Mouse (Mus musculus) intestine, embryonic 15.5 days (tissue): ENCODE results near the gene Rasal1. TPM values are rescaled to one million over a fixed set of nuclear protein-coding genes. Genes with fewer than 3 reads are reported as not detected.
A peak's percentile ranks its signal among the peaks of the same experiment; 100 is the strongest.

ENCODE experiments used
- ATAC-seq: fragments of 200-750 bp; cut with Nextera tagmentation; 2 replicates; pipeline ENCODE4 v1.8.0; 2017; ENCODE audit warnings: moderate TSS enrichment, moderate library complexity
- H3K27ac ChIP-seq: fragments of 300-500 bp; sonication (generic); 2 replicates; pipeline ENCODE4 v1.5.1; 2015; ENCODE audit warnings: mild to moderate bottlenecking, inconsistent platforms
- H3K27me3 ChIP-seq: fragments of 300-500 bp; sonication (generic); replicated peaks from 2 replicates; pipeline ENCODE4 v1.6.1; 2015; ENCODE audit warnings: inconsistent platforms
- H3K36me3 ChIP-seq: fragments of 300-500 bp; sonication (generic); 2 replicates; pipeline ENCODE4 v1.6.1; 2015; ENCODE audit warnings: inconsistent platforms
- H3K4me1 ChIP-seq: fragments of 300-500 bp; sonication (generic); replicated peaks from 2 replicates; pipeline ENCODE4 v1.6.1; 2015; ENCODE audit warnings: inconsistent platforms
- H3K4me2 ChIP-seq: fragments of 300-500 bp; sonication (generic); replicated peaks from 2 replicates; pipeline ENCODE4 v1.6.1; 2015; ENCODE audit warnings: mild to moderate bottlenecking, inconsistent platforms
- H3K4me3 ChIP-seq: fragments of 300-500 bp; sonication (generic); replicated peaks from 2 replicates; pipeline ENCODE4 v1.5.1; 2015; ENCODE audit warnings: inconsistent platforms
- H3K9ac ChIP-seq: fragments of 300-500 bp; sonication (generic); 2 replicates; pipeline ENCODE4 v1.6.1; 2015; ENCODE audit warnings: inconsistent platforms
- H3K9me3 ChIP-seq: fragments of 300-500 bp; sonication (generic); 2 replicates; pipeline ENCODE4 v1.6.1; 2016; ENCODE audit warnings: inconsistent platforms
- WGBS: fragments of 180-500 bp; shearing (Covaris S2); methylation state at CpG from one replicate; pipeline ENCODE4 v1.1.7; 2015; 5-methylcytosine and 5-hydroxymethylcytosine counted together
- polyA plus RNA-seq: library from polyadenylated mRNA; unstranded; fragments of >200 nt; fragmentation: Nextera tagmentation; extraction: Ambion mirVana; gene quantifications from 2 replicates; pipeline ENCODE4 v1.2.1, GENCODE M21; 2015

Gene Rasal1
- polyA plus RNA-seq, 1 experiment from 2014 or later = 0.49 TPM

DNA sequence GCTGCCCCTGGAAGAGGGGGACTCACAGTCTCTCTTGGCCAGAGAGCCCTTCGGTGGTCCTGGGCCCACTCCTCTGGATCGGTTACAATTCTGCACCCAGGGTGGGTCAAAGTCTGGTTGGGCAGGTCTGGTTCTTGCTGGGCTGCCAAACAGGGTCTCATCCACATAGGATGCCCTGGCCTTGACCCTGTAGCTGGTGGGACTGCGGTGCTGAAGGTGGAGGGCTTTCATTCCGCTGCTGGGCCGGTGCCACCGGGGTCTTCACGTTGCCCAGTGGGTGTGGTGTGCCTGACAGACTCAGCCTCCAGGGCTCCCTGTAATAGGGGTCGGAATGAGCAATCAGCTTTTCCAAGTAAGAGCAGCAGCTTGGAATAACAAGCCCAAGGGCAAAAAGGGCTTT, 37.2 kb upstream of the Rasal1 start:
- H3K9ac ChIP-seq = peak overlapping the region; percentile 49
- H3K9me3 ChIP-seq = no peaks in the 10 kb centered on the region
- WGBS = 43% methylated on average over 8 of the region's 8 CpGs
- peak overlapping the region; percentile 83 for H3K4me2 ChIP-seq
- H3K4me3 ChIP-seq = peak overlapping the region; percentile 76
- H3K27ac ChIP-seq = no peak overlapping the region
- no peaks in the 10 kb centered on the region for H3K27me3 ChIP-seq
- peaks cover 14% of the 10 kb centered on the region for H3K4me1 ChIP-seq
- no peak for ATAC-seq
- peaks cover 6% of the 10 kb centered on the region for H3K36me3 ChIP-seq

DNA sequence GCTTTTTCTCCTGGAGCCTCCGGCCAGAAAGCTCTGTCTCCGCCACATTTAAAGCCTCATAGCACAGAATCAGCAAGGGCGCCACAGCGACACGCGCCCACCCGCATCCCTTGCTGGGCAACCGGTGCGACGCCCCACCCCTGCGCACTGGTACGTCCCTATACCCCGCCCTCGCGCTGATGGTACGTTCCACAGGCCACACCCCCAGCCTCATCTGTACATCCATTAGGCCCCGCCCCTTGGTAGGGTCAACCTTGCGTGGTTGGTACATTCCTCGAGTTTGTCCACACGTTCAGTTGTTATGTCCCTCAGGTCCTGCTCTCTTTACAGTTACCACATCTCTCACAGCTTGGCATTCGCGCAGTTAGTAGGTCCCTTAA, 36.2 kb upstream of the Rasal1 start, which contains the start of the genes Rita1 and Ddx54:
TSS of gene Rita1 (minus strand) at position 148 of the 380 bp plus-strand sequence.
TSS of gene Ddx54 (plus strand) at position 298 of the 380 bp plus-strand sequence.
- peak; percentile 87 for ATAC-seq

DNA sequence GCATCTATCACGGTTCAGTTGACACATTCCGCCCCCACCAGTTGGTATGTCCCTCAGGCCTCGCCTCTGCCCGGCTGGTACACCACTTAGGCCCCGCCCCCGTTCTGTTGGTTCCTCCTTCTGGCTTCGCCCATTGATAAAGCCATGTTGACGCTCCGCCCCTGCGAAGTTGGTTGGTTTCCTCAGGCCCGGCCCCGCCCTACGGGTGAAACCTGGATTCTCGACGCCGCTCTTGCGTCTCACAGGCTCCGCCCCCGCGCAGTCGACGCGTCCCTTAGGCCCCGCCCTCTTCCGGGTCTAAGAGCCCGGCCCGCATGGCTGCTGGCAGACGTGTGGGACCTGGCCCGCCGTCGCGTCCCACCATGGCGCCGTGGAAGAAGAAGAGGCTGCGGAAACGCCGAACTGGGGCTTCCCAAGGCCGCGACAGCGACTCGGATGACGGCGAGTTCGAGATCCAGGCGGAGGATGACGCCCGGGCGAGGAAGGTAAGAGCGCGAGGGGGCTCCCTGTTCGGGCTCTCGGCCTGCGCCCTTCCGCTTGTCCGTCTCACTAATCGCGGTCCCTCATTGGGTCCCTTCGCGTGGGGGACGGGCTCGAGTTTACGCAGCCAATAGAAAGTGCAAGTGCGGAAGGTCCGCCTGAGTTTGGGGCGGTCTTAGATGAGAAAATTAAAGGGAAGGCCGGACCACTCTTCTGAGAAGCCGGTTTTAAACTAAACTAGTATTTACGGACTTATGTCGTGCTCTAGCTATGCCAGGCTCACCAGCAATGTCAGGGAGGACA, 35.6 kb upstream of the Rasal1 start:
- H3K36me3 ChIP-seq = peaks cover 7% of the 10 kb centered on the region
- H3K27ac ChIP-seq = peak overlapping the region; percentile 85
- peak overlapping the region; percentile 72 for H3K9ac ChIP-seq
- peak overlapping the region; percentile 76 for H3K4me3 ChIP-seq
- peaks cover 14% of the 10 kb centered on the region for H3K4me1 ChIP-seq
- no peaks in the 10 kb centered on the region for H3K9me3 ChIP-seq
- under 1% methylated on average over 69 of the region's 69 CpGs for WGBS
- peak; percentile 94 for ATAC-seq
- H3K27me3 ChIP-seq = no peaks in the 10 kb centered on the region
- H3K4me2 ChIP-seq = peak overlapping the region; percentile 83

More for the DNA sequence above, 36.2 kb upstream of the Rasal1 start, which contains the start of the genes Rita1 and Ddx54:
- Histone ChIP-seq H3K27ac (peak within 1 kb of the TSS; percentile 85), H3K27me3 (no peaks in the 10 kb centered on the region), H3K36me3 (peaks cover 6% of the 10 kb centered on the region), H3K4me3 (peak within 1 kb of the TSS; percentile 76), H3K4me2 (peak within 1 kb of the TSS; percentile 83), H3K9ac (peak within 1 kb of the TSS; percentile 72), H3K9me3 (no peaks in the 10 kb centered on the region), H3K4me1 (peaks cover 14% of the 10 kb centered on the region)
- under 1% methylated on average over 22 of the region's 22 CpGs for WGBS

DNA sequence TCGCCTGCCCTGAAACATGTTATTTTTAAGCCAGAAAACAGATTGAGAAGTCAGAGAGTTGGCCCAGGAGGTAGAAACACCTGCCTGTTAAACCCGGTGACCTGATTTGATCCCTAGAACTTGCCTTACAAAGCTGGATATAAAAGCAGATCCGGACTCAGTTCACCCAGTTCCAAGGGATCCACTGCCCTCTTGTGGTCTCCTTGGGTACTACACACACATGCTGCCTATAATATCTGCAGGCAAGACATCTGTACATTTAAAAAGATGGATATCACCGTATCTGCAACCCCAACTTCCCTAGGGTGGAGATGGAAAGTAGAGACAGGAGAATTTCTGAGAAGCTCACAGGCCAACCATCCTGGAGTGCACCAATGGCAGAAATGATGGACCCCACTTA, 32.7 kb upstream of the Rasal1 start:
- 94% methylated on average over 4 of the region's 4 CpGs for WGBS

DNA sequence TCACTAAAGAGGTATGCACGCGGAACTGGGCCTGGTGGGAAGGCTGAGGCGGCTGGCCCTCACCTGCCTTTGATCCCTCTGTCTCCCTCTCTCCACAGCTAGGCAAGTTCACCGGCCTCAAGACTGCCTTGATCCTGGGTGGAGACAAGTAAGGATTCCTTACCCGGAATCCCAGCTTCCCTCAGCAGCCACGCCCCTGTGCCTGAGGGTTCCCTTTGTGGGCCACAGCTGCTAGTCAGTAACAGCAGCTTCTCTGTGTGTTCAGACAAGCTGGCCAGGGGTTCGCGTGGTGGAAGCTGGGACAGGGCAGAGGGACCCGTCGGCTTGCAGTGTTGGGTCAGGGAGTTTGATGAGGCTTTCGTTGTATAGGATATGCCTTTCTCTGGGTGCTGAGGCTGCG, 29.8 kb upstream of the Rasal1 start:
- 82% methylated on average over 12 of the region's 12 CpGs for WGBS

More for the DNA sequence above, 32.7 kb upstream of the Rasal1 start:
- Histone ChIP-seq H3K9ac (no peak overlapping the region), H3K36me3 (peaks cover 30% of the 10 kb centered on the region), H3K27me3 (no peaks in the 10 kb centered on the region), H3K4me3 (no peak overlapping the region), H3K27ac (no peak overlapping the region), H3K9me3 (no peaks in the 10 kb centered on the region), H3K4me1 (peaks cover 13% of the 10 kb centered on the region), H3K4me2 (no peak overlapping the region)
- no peak for ATAC-seq

DNA sequence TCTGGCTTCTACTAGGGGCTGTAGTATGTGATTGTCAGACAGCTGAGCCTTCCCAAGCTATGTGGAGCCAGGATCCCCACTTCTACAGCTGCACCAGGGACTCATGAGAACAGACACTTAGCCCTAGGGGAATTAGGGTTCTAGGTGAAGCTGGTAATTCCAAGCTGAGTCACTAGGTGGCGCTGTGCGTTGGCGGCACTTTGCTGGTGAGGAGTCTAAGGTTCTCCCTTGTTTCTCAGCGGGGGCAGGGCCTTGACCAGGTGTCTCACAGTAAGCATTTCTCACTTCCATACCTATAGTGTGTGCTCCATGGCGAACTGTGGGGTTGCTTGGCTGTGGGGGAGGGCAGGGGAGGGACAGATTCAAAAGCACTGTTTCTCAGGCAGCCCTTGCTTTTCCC, 29.4 kb upstream of the Rasal1 start:
- H3K4me1 ChIP-seq = no peaks in the 10 kb centered on the region; the same call in 1 of the 2 replicates
- H3K27me3 ChIP-seq = no peaks in the 10 kb centered on the region
- H3K4me2 ChIP-seq = no peak overlapping the region
- no peak overlapping the region for H3K27ac ChIP-seq
- 21% methylated on average over 5 of the region's 5 CpGs for WGBS
- no peak for ATAC-seq
- no peak overlapping the region for H3K9ac ChIP-seq
- H3K4me3 ChIP-seq = no peak overlapping the region
- H3K36me3 ChIP-seq = peaks cover 56% of the 10 kb centered on the region
- H3K9me3 ChIP-seq = no peaks in the 10 kb centered on the region

More for the DNA sequence above, 29.8 kb upstream of the Rasal1 start:
- Histone ChIP-seq H3K36me3 (peaks cover 52% of the 10 kb centered on the region), H3K9me3 (no peaks in the 10 kb centered on the region), H3K27me3 (no peaks in the 10 kb centered on the region), H3K9ac (no peak overlapping the region), H3K27ac (no peak overlapping the region), H3K4me3 (no peak overlapping the region), H3K4me1 (peaks cover 4% of the 10 kb centered on the region; the same call in 1 of the 2 replicates), H3K4me2 (no peak overlapping the region)
- no peak for ATAC-seq

DNA sequence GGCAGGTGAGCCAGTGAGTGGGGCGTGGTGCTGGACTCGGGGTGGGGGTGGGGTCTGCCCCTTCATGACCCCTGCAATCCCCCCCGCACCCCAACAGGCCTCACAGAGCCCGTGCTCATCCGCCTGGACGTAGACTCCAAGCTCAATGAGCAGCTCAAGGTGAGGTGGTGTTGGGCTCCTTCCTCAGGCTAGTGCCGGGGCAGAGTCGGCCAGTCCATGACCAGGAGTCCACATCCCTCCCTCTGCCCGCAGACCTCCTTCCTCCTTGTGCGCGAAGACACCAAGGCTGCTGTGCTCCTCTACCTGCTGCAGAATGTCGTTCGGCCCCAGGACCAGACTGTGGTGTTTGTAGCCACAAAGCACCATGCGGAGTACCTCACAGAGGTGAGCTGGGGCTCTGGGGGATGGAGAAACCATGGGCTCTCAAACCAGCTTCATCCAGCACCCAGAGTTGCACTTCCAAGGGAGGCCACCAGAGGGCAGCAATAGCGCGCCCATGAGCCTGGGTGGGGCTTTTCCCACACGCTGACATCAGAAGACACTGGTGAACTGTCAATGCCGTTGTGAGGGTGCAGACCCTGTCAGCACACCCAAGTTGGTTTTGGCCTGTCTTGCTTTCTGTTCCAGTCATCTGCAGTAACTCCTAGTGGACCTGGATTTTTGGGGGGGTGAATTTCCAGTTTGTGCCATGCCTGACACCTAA, 28.1 kb upstream of the Rasal1 start:
- 70% methylated on average over 18 of the region's 18 CpGs for WGBS
- peak; percentile 23 for ATAC-seq
- no peak overlapping the region for H3K4me3 ChIP-seq
- no peaks in the 10 kb centered on the region for H3K27me3 ChIP-seq
- H3K4me1 ChIP-seq = no peaks in the 10 kb centered on the region; the same call in 1 of the 2 replicates
- no peak overlapping the region for H3K4me2 ChIP-seq
- H3K27ac ChIP-seq = no peak overlapping the region
- H3K9me3 ChIP-seq = no peaks in the 10 kb centered on the region
- H3K9ac ChIP-seq = no peak overlapping the region
- H3K36me3 ChIP-seq = peaks cover 67% of the 10 kb centered on the region

DNA sequence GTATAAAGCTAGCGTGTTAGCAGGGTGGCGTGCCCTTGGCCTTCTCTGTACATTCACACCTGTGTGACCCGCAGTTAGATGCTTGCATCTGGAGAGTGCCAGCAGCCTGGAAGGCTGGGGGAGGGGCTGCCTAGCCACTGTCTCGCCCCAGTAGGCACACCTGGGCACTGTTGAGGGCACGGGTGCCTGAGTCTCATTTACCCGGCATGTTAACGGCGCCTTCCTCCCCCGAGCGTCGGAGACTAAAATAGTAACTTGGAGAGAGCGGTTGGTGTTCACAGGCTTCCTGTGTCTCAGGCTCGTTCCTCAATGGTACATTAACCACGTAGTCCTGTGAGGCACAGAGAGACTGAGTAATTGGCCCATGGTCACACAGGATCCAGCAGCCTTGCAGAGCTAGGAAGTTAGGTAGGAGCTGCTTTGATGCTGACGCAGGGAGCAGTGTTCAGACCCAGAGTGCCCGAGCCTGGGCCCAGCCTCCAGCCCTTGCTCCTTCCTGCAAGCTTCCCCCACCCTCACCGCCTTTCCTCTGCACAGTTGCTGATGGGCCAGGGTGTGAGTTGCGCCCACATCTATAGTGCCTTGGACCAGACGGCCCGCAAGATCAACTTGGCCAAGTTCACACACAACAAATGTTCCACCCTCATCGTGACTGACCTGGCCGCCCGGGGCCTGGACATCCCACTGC, 27.4 kb upstream of the Rasal1 start:
- no peak; the same call in 1 of the 2 replicates for ATAC-seq
- Histone ChIP-seq H3K9me3 (no peaks in the 10 kb centered on the region), H3K4me1 (no peaks in the 10 kb centered on the region; the same call in 1 of the 2 replicates), H3K27me3 (no peaks in the 10 kb centered on the region), H3K9ac (no peak overlapping the region), H3K4me3 (no peak overlapping the region), H3K36me3 (peaks cover 65% of the 10 kb centered on the region), H3K4me2 (no peak overlapping the region), H3K27ac (no peak overlapping the region)
- WGBS = 91% methylated on average over 23 of the region's 23 CpGs

DNA sequence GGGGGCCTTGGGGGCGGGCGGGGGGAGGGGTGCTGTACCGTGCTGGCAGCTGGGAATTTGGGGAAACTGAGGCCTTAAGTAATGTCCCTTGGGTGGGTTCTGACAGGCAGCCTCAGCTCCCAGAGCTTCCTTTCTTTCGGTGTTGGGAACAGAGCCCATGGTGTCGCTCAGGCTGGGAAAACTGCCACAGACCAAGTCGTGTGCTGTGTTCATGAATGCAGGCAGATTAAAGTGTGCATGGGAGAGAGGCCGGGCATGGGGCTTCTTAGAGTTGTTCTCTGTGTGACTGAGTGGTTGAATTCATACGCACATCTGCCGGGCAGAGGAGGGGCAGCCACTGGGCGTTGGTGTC, 26.8 kb upstream of the Rasal1 start:
- ATAC-seq = no peak
- Histone ChIP-seq H3K27ac (no peak overlapping the region), H3K9ac (no peak overlapping the region), H3K4me2 (no peak overlapping the region), H3K9me3 (no peaks in the 10 kb centered on the region), H3K4me3 (no peak overlapping the region), H3K4me1 (no peaks in the 10 kb centered on the region; the same call in 1 of the 2 replicates), H3K27me3 (no peaks in the 10 kb centered on the region), H3K36me3 (peaks cover 68% of the 10 kb centered on the region)
- WGBS = 89% methylated on average over 10 of the region's 10 CpGs

DNA sequence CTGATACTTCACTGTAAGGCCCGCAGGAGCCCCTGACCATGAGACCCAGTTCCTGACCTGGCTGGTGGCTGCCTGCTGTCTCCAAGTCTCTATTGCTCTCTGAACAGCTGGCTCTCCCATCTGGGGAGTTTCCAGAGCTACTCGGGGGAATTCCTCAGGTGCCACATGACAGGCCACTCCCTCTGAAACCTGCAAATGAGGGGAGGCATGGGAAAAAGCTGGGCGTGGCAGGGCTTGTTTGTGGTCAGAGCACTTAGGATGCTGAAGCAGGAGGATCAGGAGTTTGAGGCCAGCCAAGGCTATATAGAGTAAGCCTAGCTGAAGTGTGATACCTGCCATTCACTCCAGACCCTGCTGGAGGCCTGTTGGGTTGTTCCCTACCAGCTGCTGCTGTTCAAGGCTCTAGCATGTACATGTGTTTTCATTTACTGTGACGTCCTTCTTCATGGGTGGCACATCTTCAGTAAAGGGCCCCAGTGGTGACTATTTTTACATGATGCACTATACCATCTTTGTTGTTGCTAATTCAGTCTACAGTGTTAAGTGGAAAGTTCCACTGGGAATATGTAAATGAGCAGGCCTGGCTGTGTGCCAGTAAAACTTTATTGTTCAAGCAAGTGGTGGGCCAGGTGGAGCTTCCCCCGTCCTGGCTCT, 26.3 kb upstream of the Rasal1 start:
- Histone ChIP-seq H3K4me2 (no peak overlapping the region), H3K9ac (no peak overlapping the region), H3K27me3 (no peaks in the 10 kb centered on the region), H3K36me3 (peaks cover 71% of the 10 kb centered on the region), H3K4me1 (no peaks in the 10 kb centered on the region; the same call in 1 of the 2 replicates), H3K4me3 (no peak overlapping the region), H3K9me3 (no peaks in the 10 kb centered on the region), H3K27ac (no peak overlapping the region)
- WGBS = 70% methylated on average over 5 of the region's 5 CpGs
- ATAC-seq = no peak

DNA sequence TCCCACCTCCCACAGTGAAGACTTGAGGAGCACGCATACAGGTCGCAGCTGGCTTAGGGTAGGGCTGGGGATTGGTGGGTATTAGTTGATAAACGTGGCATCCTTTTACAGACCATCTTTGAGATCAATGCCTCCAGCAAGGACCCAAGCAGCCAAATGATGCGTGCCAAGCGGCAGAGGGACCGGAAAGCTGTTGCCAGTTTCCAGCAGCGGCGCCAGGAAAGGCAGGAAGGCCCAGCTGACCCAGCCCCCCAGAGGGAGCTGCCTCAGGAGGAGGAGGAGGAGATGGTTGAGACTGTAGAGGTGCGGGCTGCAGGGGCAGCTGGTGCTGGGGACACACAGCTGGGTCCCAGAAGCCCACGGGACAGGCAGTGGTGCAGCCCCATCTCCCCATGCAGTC, 24.2 kb upstream of the Rasal1 start:
- Histone ChIP-seq H3K4me3 (no peak overlapping the region), H3K27ac (no peak overlapping the region), H3K27me3 (no peaks in the 10 kb centered on the region), H3K4me2 (no peak overlapping the region), H3K9ac (no peak overlapping the region), H3K4me1 (peaks cover 2% of the 10 kb centered on the region; the same call in 1 of the 2 replicates), H3K9me3 (no peaks in the 10 kb centered on the region), H3K36me3 (peaks cover 63% of the 10 kb centered on the region)
- 89% methylated on average over 10 of the region's 10 CpGs for WGBS
- ATAC-seq = no peak
